Mouse (Mus musculus): Measurements from ENCODE around the gene Tmod3. TPM values are rescaled to one million over a fixed set of nuclear protein-coding genes. Genes with fewer than 3 reads are reported as not detected.

Tmod3 gene
- polyA plus RNA-seq (2012; rRNA removed) (6.7 and 9.1 TPM in 2 replicates), polyA plus RNA-seq (2014; fragmentation: Nextera tagmentation; extraction: Ambion mirVana) (23.5 and 23.8 TPM in 2 replicates)

GRCm38 (mm10) chr9:75559512-75560012 is at the start of gene Tmod3:
Gene Tmod3, minus strand, starts transcription at chr9:75559657.
- peaks cover 11 to 23% of the 10 kb centered on the region in 2 experiments for H3K4me1 ChIP-seq (replicated peaks; ENCODE audit: control insufficient read depth in 2 of 2, insufficient read depth in 2 of 2, low read length in 1 of 2)
- WGBS (ENCODE audit: insufficient replicate concordance) = 2% methylated on average over 21 of the region's 21 CpGs

GRCm38 (mm10) chr9:75607496-75607895 is 48.0 kb upstream of the Tmod3 start:
- 49% methylated on average over 4 of the region's 4 CpGs for WGBS (ENCODE audit: insufficient replicate concordance)
- Histone ChIP-seq H3K9me3 (ENCODE audit: control insufficient read depth, low read length) (no peaks in the 10 kb centered on the region), H3K27ac (no peak overlapping the region), H3K4me2 (ENCODE audit: low read depth) (no peak overlapping the region), H3K9ac (replicated peaks) (no peak overlapping the region), H3K4me1 (replicated peaks; ENCODE audit: control insufficient read depth in 2 of 2, insufficient read depth in 2 of 2, low read length in 1 of 2) (no peaks in the 10 kb centered on the region), H3K36me3 (replicated peaks; ENCODE audit: control insufficient read depth, insufficient read depth, low read depth) (no peaks in the 10 kb centered on the region), H3K27me3 (ENCODE audit: control insufficient read depth, insufficient read depth, low read length) (peaks cover 31% of the 10 kb centered on the region), H3K4me3 (ENCODE audit: insufficient read depth in 1 of 2, low read depth in 2 of 2, low read length in 2 of 2) (no peak overlapping the region)
- no peak for ATAC-seq (ENCODE audit: insufficient read depth)
- TF ChIP-seq EP300 (IDR thresholded peaks at IDR 0.05; ENCODE audit: low read depth) (no peak), CTCF (IDR thresholded peaks at IDR 0.05; ENCODE audit: low read depth) (no peak)
- no peak for DNase-seq (ENCODE audit: low read depth in 3 of 3, low spot score in 3 of 3)

More at GRCm38 (mm10) chr9:75559512-75560012, at the start of gene Tmod3:
- Histone ChIP-seq H3K9me3 (ENCODE audit: control insufficient read depth, low read length) (no peaks in the 10 kb centered on the region), H3K36me3 (replicated peaks; ENCODE audit: control insufficient read depth, insufficient read depth, low read depth) (no peaks in the 10 kb centered on the region), H3K27me3 (ENCODE audit: control insufficient read depth, insufficient read depth, low read length) (no peaks in the 10 kb centered on the region), H3K9ac (replicated peaks) (peak within 1 kb of the TSS; percentile 83), H3K4me3 (ENCODE audit: insufficient read depth in 1 of 2, low read depth in 2 of 2, low read length in 2 of 2) (peak within 1 kb of the TSS; percentile 77 to 91), H3K4me2 (ENCODE audit: low read depth) (peak within 1 kb of the TSS; percentile 89), H3K27ac (peak within 1 kb of the TSS; percentile 81)
- no peak for TF ChIP-seq EP300 (IDR thresholded peaks at IDR 0.05; ENCODE audit: low read depth)
- TF ChIP-seq CTCF (IDR thresholded peaks at IDR 0.05; ENCODE audit: low read depth) = no peak
- ATAC-seq (ENCODE audit: insufficient read depth) (peak; percentile 92), DNase-seq (ENCODE audit: low read depth in 3 of 3, low spot score in 3 of 3) (peak; percentile 84 to 88 (median 88))

- Histone ChIP-seq H3K36me3 (replicated peaks; ENCODE audit: control insufficient read depth, insufficient read depth, low read depth) (no peaks in the 10 kb centered on the region), H3K4me1 (replicated peaks; ENCODE audit: control insufficient read depth in 2 of 2, insufficient read depth in 2 of 2, low read length in 1 of 2) (no peaks in the 10 kb centered on the region), H3K27me3 (ENCODE audit: control insufficient read depth, insufficient read depth, low read length) (no peaks in the 10 kb centered on the region), H3K4me2 (ENCODE audit: low read depth) (no peak overlapping the region), H3K9ac (replicated peaks) (no peak overlapping the region), H3K9me3 (ENCODE audit: control insufficient read depth, low read length) (no peaks in the 10 kb centered on the region), H3K27ac (no peak overlapping the region), H3K4me3 (ENCODE audit: insufficient read depth in 1 of 2, low read depth in 2 of 2, low read length in 2 of 2) (no peak overlapping the region)
- DNase-seq (ENCODE audit: low read depth in 3 of 3, low spot score in 3 of 3) (no peak), ATAC-seq (ENCODE audit: insufficient read depth) (no peak)
- 12% methylated on average over 12 of the region's 12 CpGs for WGBS (ENCODE audit: insufficient replicate concordance)
- TF ChIP-seq EP300 (IDR thresholded peaks at IDR 0.05; ENCODE audit: low read depth) (no peak), CTCF (IDR thresholded peaks at IDR 0.05; ENCODE audit: low read depth) (no peak)
Measured at GRCm38 (mm10) chr9:75601510-75601909, 42.1 kb upstream of the Tmod3 start.

- 60% methylated on average over 7 of the region's 7 CpGs for WGBS (ENCODE audit: insufficient replicate concordance)
- no peak for ATAC-seq (ENCODE audit: insufficient read depth)
- no peaks in the 10 kb centered on the region for H3K9me3 ChIP-seq (ENCODE audit: control insufficient read depth, low read length)
Measured at GRCm38 (mm10) chr9:75600166-75600934, 40.9 kb upstream of the Tmod3 start.

GRCm38 (mm10) chr9:75599191-75599841 is 39.9 kb upstream of the Tmod3 start:
- Histone ChIP-seq H3K9ac (replicated peaks) (no peak overlapping the region), H3K36me3 (replicated peaks; ENCODE audit: control insufficient read depth, insufficient read depth, low read depth) (no peaks in the 10 kb centered on the region), H3K4me3 (ENCODE audit: insufficient read depth in 1 of 2, low read depth in 2 of 2, low read length in 2 of 2) (no peak overlapping the region), H3K27ac (no peak overlapping the region), H3K4me1 (replicated peaks; ENCODE audit: control insufficient read depth in 2 of 2, insufficient read depth in 2 of 2, low read length in 1 of 2) (no peaks in the 10 kb centered on the region), H3K27me3 (ENCODE audit: control insufficient read depth, insufficient read depth, low read length) (no peaks in the 10 kb centered on the region), H3K9me3 (ENCODE audit: control insufficient read depth, low read length) (no peaks in the 10 kb centered on the region), H3K4me2 (ENCODE audit: low read depth) (no peak overlapping the region)
- DNase-seq (ENCODE audit: low read depth in 3 of 3, low spot score in 3 of 3) (no peak), ATAC-seq (ENCODE audit: insufficient read depth) (no peak)
- TF ChIP-seq CTCF (IDR thresholded peaks at IDR 0.05; ENCODE audit: low read depth) (no peak), EP300 (IDR thresholded peaks at IDR 0.05; ENCODE audit: low read depth) (no peak)
- 45% methylated on average over 5 of the region's 5 CpGs for WGBS (ENCODE audit: insufficient replicate concordance)

More at GRCm38 (mm10) chr9:75600166-75600934, 40.9 kb upstream of the Tmod3 start:
- Histone ChIP-seq H3K27ac (no peak overlapping the region), H3K9ac (replicated peaks) (no peak overlapping the region), H3K27me3 (ENCODE audit: control insufficient read depth, insufficient read depth, low read length) (no peaks in the 10 kb centered on the region), H3K4me3 (ENCODE audit: insufficient read depth in 1 of 2, low read depth in 2 of 2, low read length in 2 of 2) (no peak overlapping the region), H3K4me1 (replicated peaks; ENCODE audit: control insufficient read depth in 2 of 2, insufficient read depth in 2 of 2, low read length in 1 of 2) (no peaks in the 10 kb centered on the region), H3K36me3 (replicated peaks; ENCODE audit: control insufficient read depth, insufficient read depth, low read depth) (no peaks in the 10 kb centered on the region), H3K4me2 (ENCODE audit: low read depth) (no peak overlapping the region)
- TF ChIP-seq CTCF (IDR thresholded peaks at IDR 0.05; ENCODE audit: low read depth) (no peak), EP300 (IDR thresholded peaks at IDR 0.05; ENCODE audit: low read depth) (no peak)
- DNase-seq (ENCODE audit: low read depth in 3 of 3, low spot score in 3 of 3) = no peak

Data from liver, embryonic 14.5 days (tissue).